Mouse (Mus musculus) lung, embryonic 16.5 days (tissue): ENCODE results near the gene Taco1. TPM values are rescaled to one million over a fixed set of nuclear protein-coding genes. Genes with fewer than 3 reads are reported as not detected.

Experiments
- polyA plus RNA-seq: library from polyadenylated mRNA; unstranded; fragments of >200 nt; fragmentation: Nextera tagmentation; extraction: Ambion mirVana; gene quantifications from 2 replicates; pipeline ENCODE4 v1.2.1, GENCODE M21; 2015

Taco1 gene
- polyA plus RNA-seq, 1 experiment from 2014 or later, result 8.6 TPM

Other genes with a start within 250 kb of the Taco1 start
- 41.9 and 44.6 TPM in 2 replicates for gene Cyb561, start 112.7 kb upstream of the Taco1 start, polyA plus RNA-seq
- 16.2 and 17.9 TPM in 2 replicates for gene Ace, start 98.1 kb upstream of the Taco1 start, polyA plus RNA-seq
- gene Ace3, start 71.4 kb upstream of the Taco1 start, polyA plus RNA-seq, result 0.34 and 0.45 TPM in 2 replicates
- 0.23 and 0.34 TPM in 2 replicates for gene Kcnh6, start 57.9 kb upstream of the Taco1 start, polyA plus RNA-seq
- gene Dcaf7, start 29.2 kb upstream of the Taco1 start, polyA plus RNA-seq, result 58.8 and 63.4 TPM in 2 replicates
- 13.9 and 15.8 TPM in 2 replicates for gene Map3k3, start 18.6 kb downstream of the Taco1 start, polyA plus RNA-seq
- not detected in 2 replicates for gene Gm10840, start 94.8 kb downstream of the Taco1 start, polyA plus RNA-seq
- gene Limd2, start 94.8 kb downstream of the Taco1 start, polyA plus RNA-seq, result 218 and 247 TPM in 2 replicates
- 22.7 and 24.2 TPM in 2 replicates for gene Strada, start 136.1 kb downstream of the Taco1 start, polyA plus RNA-seq
- 91.9 and 96.3 TPM in 2 replicates for gene Ccdc47, start 150.3 kb downstream of the Taco1 start, polyA plus RNA-seq
- 70.2 and 72.9 TPM in 2 replicates for gene Ddx42, start 150.9 kb downstream of the Taco1 start, polyA plus RNA-seq
- 42.9 and 48.7 TPM in 2 replicates for gene Ftsj3, start 190.0 kb downstream of the Taco1 start, polyA plus RNA-seq
- 242 and 250 TPM in 2 replicates for gene Psmc5, start 190.1 kb downstream of the Taco1 start, polyA plus RNA-seq
- 69.3 and 71.4 TPM in 2 replicates for gene Smarcd2, start 206.9 kb downstream of the Taco1 start, polyA plus RNA-seq
- gene Tcam1, start 210.6 kb downstream of the Taco1 start, polyA plus RNA-seq, result 0.26 and 0.29 TPM in 2 replicates
- gene Gh, start 235.8 kb downstream of the Taco1 start, polyA plus RNA-seq, result not detected in 2 replicates
- 4.7 and 6.8 TPM in 2 replicates for gene Cd79b, start 248.7 kb downstream of the Taco1 start, polyA plus RNA-seq